ENCODE assay signal across 19 mouse cellular contexts in the genomic region with DNA sequence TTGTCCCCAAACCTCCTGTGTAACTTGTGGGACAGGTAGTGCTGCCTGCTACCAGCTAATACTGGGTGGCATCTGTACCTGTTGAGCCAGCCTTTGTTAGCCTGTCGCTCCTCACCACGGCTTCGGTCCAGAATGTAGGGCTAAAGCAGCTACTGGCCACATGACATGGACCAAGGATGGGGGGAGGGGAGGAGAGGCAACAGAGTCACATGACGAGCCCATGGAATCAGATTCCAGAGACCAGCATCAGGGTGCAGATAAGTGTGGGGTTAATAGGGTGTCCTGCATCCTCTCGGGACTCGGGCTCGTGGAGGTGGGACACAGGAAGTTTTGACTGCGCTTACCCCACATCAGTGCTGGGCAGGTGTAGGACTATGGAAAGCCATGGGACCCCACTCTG.
DNase-seq lines count a peak whose midpoint lies in the region; ATAC-seq and TF ChIP-seq lines count a peak whose summit lies in the region.
"Had no signal": no experiment of that assay in that cellular context is flagged by ENCODE, and none has a peak within 500 bp of the region (broad histone marks: within the 10 kb centered on the region; RNA-seq: fewer than 3 reads in every experiment).

No protein-coding gene starts in this region.

- 0 out of 2 replicates have a peak overlapping the region, but pooled peaks have one; percentile 65 for H3K27ac ChIP-seq in forebrain, embryonic 15.5 days (replicated peaks)
- H3K27ac ChIP-seq in forebrain, embryonic 10.5 days = no peak overlapping the region
- H3K27ac ChIP-seq in heart, embryonic 14.5 days (replicated peaks in 1 of 2; ENCODE audit: control insufficient read depth in 1 of 2, insufficient read depth in 1 of 2, low read depth in 2 of 2, low read length in 2 of 2) = no peak overlapping the region
- no peak overlapping the region for H3K27ac ChIP-seq in heart, embryonic 10.5 days
- peak overlapping the region; percentile 84 for H3K27ac ChIP-seq in layer of hippocampus, adult 2 months
- H3K27ac ChIP-seq: embryonic facial prominence, embryonic 13.5 days; embryonic facial prominence, embryonic 15.5 days; forebrain, embryonic 13.5 days had no signal

- H3K9ac ChIP-seq in forebrain, embryonic 15.5 days (replicated peaks) = no peak overlapping the region
- H3K9ac ChIP-seq in heart, embryonic 14.5 days (ENCODE audit: low read length) = no peak overlapping the region
- H3K9ac ChIP-seq: embryonic facial prominence, embryonic 13.5 days; embryonic facial prominence, embryonic 15.5 days; forebrain, embryonic 13.5 days had no signal

- no peak for ATAC-seq in forebrain, embryonic 15.5 days (replicated peaks)
- peak; percentile 14; the same call in 1 of the 2 replicates for ATAC-seq in heart, embryonic 14.5 days (ENCODE audit: insufficient number of reproducible peaks, insufficient read depth, low FRiP score, low read depth)
- ATAC-seq: forebrain, embryonic 13.5 days; forebrain, embryonic 16.5 days had no signal

- H3K27me3 ChIP-seq in forebrain, embryonic 15.5 days = no peaks in the 10 kb centered on the region
- H3K27me3 ChIP-seq in forebrain, embryonic 10.5 days (ENCODE audit: poor library complexity, severe bottlenecking) = no peaks in the 10 kb centered on the region
- no peaks in the 10 kb centered on the region for H3K27me3 ChIP-seq in heart, embryonic 14.5 days (ENCODE audit: control insufficient read depth, insufficient read depth, low read length)
- H3K27me3 ChIP-seq in heart, embryonic 10.5 days (ENCODE audit: insufficient read depth, poor library complexity, severe bottlenecking) = no peaks in the 10 kb centered on the region
- H3K27me3 ChIP-seq: embryonic facial prominence, embryonic 13.5 days; embryonic facial prominence, embryonic 15.5 days; forebrain, embryonic 13.5 days had no signal

- H3K4me2 ChIP-seq in forebrain, embryonic 15.5 days (replicated peaks) = no peak overlapping the region
- H3K4me2 ChIP-seq in heart, embryonic 14.5 days (ENCODE audit: low read length) = no peak overlapping the region
- H3K4me2 ChIP-seq: embryonic facial prominence, embryonic 13.5 days; embryonic facial prominence, embryonic 15.5 days; forebrain, embryonic 13.5 days had no signal

- peaks cover 10% of the 10 kb centered on the region; the same call in 1 of the 2 replicates for H3K4me1 ChIP-seq in forebrain, embryonic 15.5 days
- H3K4me1 ChIP-seq in forebrain, embryonic 10.5 days = 0 out of 2 replicates have a peak, but pooled peaks cover 8% of the 10 kb centered on the region
- H3K4me1 ChIP-seq in heart, embryonic 14.5 days (ENCODE audit: control insufficient read depth in 2 of 2, insufficient read depth in 2 of 2, low read length in 2 of 2) = no peaks in the 10 kb centered on the region
- H3K4me1 ChIP-seq in heart, embryonic 10.5 days = peaks cover 6% of the 10 kb centered on the region; the same call in 1 of the 2 replicates
- H3K4me1 ChIP-seq: embryonic facial prominence, embryonic 13.5 days; embryonic facial prominence, embryonic 15.5 days; forebrain, embryonic 13.5 days had no signal

- H3K36me3 ChIP-seq in forebrain, embryonic 15.5 days = peaks cover 14% of the 10 kb centered on the region; the same call in 1 of the 2 replicates
- H3K36me3 ChIP-seq in forebrain, embryonic 10.5 days (replicated peaks) = no peaks in the 10 kb centered on the region
- no peaks in the 10 kb centered on the region for H3K36me3 ChIP-seq in heart, embryonic 14.5 days (ENCODE audit: control insufficient read depth, insufficient read depth, low read length)
- no peaks in the 10 kb centered on the region for H3K36me3 ChIP-seq in heart, embryonic 10.5 days
- H3K36me3 ChIP-seq: embryonic facial prominence, embryonic 13.5 days had no signal

- H3K9me3 ChIP-seq in forebrain, embryonic 15.5 days = no peaks in the 10 kb centered on the region
- no peaks in the 10 kb centered on the region for H3K9me3 ChIP-seq in forebrain, embryonic 10.5 days
- H3K9me3 ChIP-seq in heart, embryonic 14.5 days (ENCODE audit: control insufficient read depth, low read length) = no peaks in the 10 kb centered on the region
- H3K9me3 ChIP-seq in heart, embryonic 10.5 days = no peaks in the 10 kb centered on the region
- H3K9me3 ChIP-seq: embryonic facial prominence, embryonic 13.5 days; embryonic facial prominence, embryonic 15.5 days; forebrain, embryonic 13.5 days had no signal

- H3K4me3 ChIP-seq in forebrain, embryonic 15.5 days = no peak overlapping the region
- H3K4me3 ChIP-seq in forebrain, embryonic 10.5 days = no peak overlapping the region
- no peak overlapping the region for H3K4me3 ChIP-seq in heart, embryonic 14.5 days (ENCODE audit: control insufficient read depth in 1 of 2, insufficient read depth in 1 of 2, low read depth in 1 of 2, low read length in 2 of 2)
- no peak overlapping the region for H3K4me3 ChIP-seq in heart, embryonic 10.5 days
- no peak overlapping the region for H3K4me3 ChIP-seq in layer of hippocampus, adult 2 months
- H3K4me3 ChIP-seq: embryonic facial prominence, embryonic 13.5 days; embryonic facial prominence, embryonic 15.5 days; erythroblast, embryonic 14.5 days; forebrain, embryonic 13.5 days had no signal

- no peak for DNase-seq in forebrain, embryonic 10.5 days (ENCODE audit: extremely low spot score, low spot score)
- DNase-seq in heart, embryonic 10.5 days (ENCODE audit: low spot score) = no peak
- DNase-seq in layer of hippocampus, adult 2 months (ENCODE audit: low spot score in 2 of 2) = no peak
- DNase-seq in layer of hippocampus, adult 9-11 months = no peak
- DNase-seq: adrenal gland, adult 2 months; adrenal gland, postnatal 10 days; adrenal gland, postnatal 25 days; cerebellum, adult 11-12 months; cerebellum, adult 2 months; cerebellum, adult 9-10 months; cerebellum, postnatal 36 days; embryo, embryonic 11 days had no signal

- TF ChIP-seq CTCF in layer of hippocampus, adult 2 months (conservative IDR thresholded peaks at IDR 0.05) = no peak

- 91% methylated on average over 8 of the region's 8 CpGs for WGBS in forebrain, embryonic 15.5 days
- WGBS in forebrain, embryonic 10.5 days = 89% methylated on average over 8 of the region's 8 CpGs
- 78% methylated on average over 8 of the region's 8 CpGs for WGBS in heart, embryonic 14.5 days
- WGBS in heart, embryonic 10.5 days = 77% methylated on average over 8 of the region's 8 CpGs

Comparison
In these comparisons a context has a peak if more than half of its experiments do, and no peak if none do; other contexts are left out.
1. H3K27ac ChIP-seq: peak in forebrain, embryonic 15.5 days (single experiment) and layer of hippocampus, adult 2 months (single experiment); none in forebrain, embryonic 10.5 days (single experiment), heart, embryonic 14.5 days (0 of 2) and heart, embryonic 10.5 days (single experiment).